ENCODE assay signal across 26 mouse cellular contexts in genomic region chr1:144256556-144257331, GRCm38 (mm10). TPM values are rescaled to one million over a fixed set of nuclear protein-coding genes. Genes with fewer than 3 reads are reported as not detected.
DNase-seq lines count a peak whose midpoint lies in the region; ATAC-seq lines count a peak whose summit lies in the region.
"Had no signal": no experiment of that assay in that cellular context is flagged by ENCODE, and none has a peak within 500 bp of the region (broad histone marks: within the 10 kb centered on the region; RNA-seq: fewer than 3 reads in every experiment).

No protein-coding gene starts in this region.

- no peak overlapping the region for H3K4me2 ChIP-seq in liver, embryonic 12.5 days
- H3K4me2 ChIP-seq: embryonic facial prominence, embryonic 15.5 days; heart, embryonic 11.5 days; hindbrain, embryonic 15.5 days had no signal

- H3K9me3 ChIP-seq in liver, embryonic 12.5 days (replicated peaks), result no peaks in the 10 kb centered on the region
- H3K9me3 ChIP-seq: embryonic facial prominence, embryonic 15.5 days; forebrain, embryonic 10.5 days; hindbrain, embryonic 15.5 days had no signal

- H3K9ac ChIP-seq in liver, embryonic 12.5 days, result no peak overlapping the region
- H3K9ac ChIP-seq: embryonic facial prominence, embryonic 15.5 days; hindbrain, embryonic 15.5 days had no signal

- H3K27me3 ChIP-seq in liver, embryonic 12.5 days (replicated peaks), result no peaks in the 10 kb centered on the region
- H3K27me3 ChIP-seq: embryonic facial prominence, embryonic 15.5 days; hindbrain, embryonic 15.5 days had no signal

- DNase-seq in adrenal gland, postnatal 14 days, result no peak
- no peak for DNase-seq in neural tube, embryonic 10.5 days (ENCODE audit: extremely low spot score, low spot score)
- no peak for DNase-seq in ovary, adult 18-20 months (ENCODE audit: low spot score)
- DNase-seq: adrenal gland, postnatal 25 days; B cell, adult 2 months; cerebellum, adult 18-20 months; cerebellum, postnatal 10 days; embryo, embryonic 11 days; gastrocnemius, postnatal 10 days; heart, adult 2 months; kidney, adult 18-20 months had no signal

- H3K27ac ChIP-seq in liver, embryonic 12.5 days, result no peak overlapping the region
- H3K27ac ChIP-seq: embryonic facial prominence, embryonic 15.5 days; forebrain, embryonic 10.5 days; heart, adult 2 months; hindbrain, embryonic 15.5 days had no signal

- H3K4me3 ChIP-seq in liver, embryonic 12.5 days, result no peak overlapping the region
- H3K4me3 ChIP-seq: embryonic facial prominence, embryonic 15.5 days; erythroblast, embryonic 14.5 days; forebrain, embryonic 10.5 days; heart, adult 2 months; hindbrain, embryonic 15.5 days had no signal

- no peaks in the 10 kb centered on the region for H3K36me3 ChIP-seq in liver, embryonic 12.5 days
- H3K36me3 ChIP-seq: embryonic facial prominence, embryonic 15.5 days; forebrain, embryonic 10.5 days; hindbrain, embryonic 15.5 days had no signal

- 49% methylated on average over 2 of the region's 2 CpGs for WGBS in liver, embryonic 12.5 days (ENCODE audit: insufficient replicate concordance)

- H3K4me1 ChIP-seq in liver, embryonic 12.5 days, result no peaks in the 10 kb centered on the region
- H3K4me1 ChIP-seq: embryonic facial prominence, embryonic 15.5 days; forebrain, embryonic 10.5 days; hindbrain, embryonic 15.5 days had no signal

- peak; percentile 75 for ATAC-seq in CD4-positive, CD25-positive, alpha-beta regulatory T cell, adult 4 months
- ATAC-seq in common myeloid progenitor, adult 5-6 weeks (replicated peaks; ENCODE audit: low read depth, poor library complexity, severe bottlenecking), result peak; percentile 56
- peak; percentile 78 for ATAC-seq in inflammation-experienced regulatory T-cells, adult 6 months
- ATAC-seq in liver, embryonic 12.5 days, result no peak
- ATAC-seq: forebrain, embryonic 14.5 days had no signal

RNA-seq across cellular contexts. Expression of gene Rgs1, which starts 7.7 kb away (rescaled TPM):
- polyA plus RNA-seq in CD4-positive, CD25-positive, alpha-beta regulatory T cell, adult 4 months (2017; shearing (Covaris generic)), result 100 to 1,000 TPM; 590 to 617 TPM
- total RNA-seq in common myeloid progenitor, adult 5-6 weeks (2017), result 575 and 670 TPM in 2 replicates
- polyA plus RNA-seq in inflammation-experienced regulatory T-cells, adult 6 months (2017; shearing (Covaris generic)), result 100 to 1,000 TPM; 336 to 775 (median 626) TPM
- polyA plus RNA-seq in liver, embryonic 12.5 days (2016; fragmentation: Nextera tagmentation; extraction: Ambion mirVana), result 0.16 and 1.2 TPM in 2 replicates
- total RNA-seq in adrenal gland, postnatal 14 days (2021), result 0.93 and 1.4 TPM in 2 replicates
- total RNA-seq: ES-E14; gastrocnemius, postnatal 10 days; gastrocnemius, postnatal 4 days; heart, adult 2 months had no signal
- polyA plus RNA-seq: embryonic facial prominence, embryonic 11.5 days; forebrain, embryonic 10.5 days; forebrain, embryonic 14.5 days; heart, adult 2 months; heart, embryonic 11.5 days; hindbrain, embryonic 11.5 days; hindbrain, embryonic 15.5 days; intestine, embryonic 14.5 days had no signal

Comparison
In these comparisons a context has a peak if more than half of its experiments do, and no peak if none do; other contexts are left out.
1. RNA of gene Rgs1, which starts 7.7 kb away (polyA plus RNA-seq): 336 to 775 TPM in inflammation-experienced regulatory T-cells, adult 6 months and 590 to 617 TPM in CD4-positive, CD25-positive, alpha-beta regulatory T cell, adult 4 months; 0.16 to 1.2 TPM in liver, embryonic 12.5 days; every median in the first group is over 100 times any median in the second.